Mouse (Mus musculus) kidney, adult 2 months (tissue): ENCODE data around the gene Esyt1. TPM values are rescaled to one million over a fixed set of nuclear protein-coding genes. Genes with fewer than 3 reads are reported as not detected.
"Not testable (repeated sequence)": the region's sequence is repeated elsewhere in the genome, so short reads cannot be mapped to it uniquely, and the experiment has no call there.

Source experiments
- DNase-seq: peaks from one replicate; pipeline ENCODE4 v3.0.0; 2021
- H3K27ac ChIP-seq: fragments of 200-500 bp; 2 replicates; pipeline ENCODE4 v1.5.1; 2012; ENCODE audit warnings: low read depth, low read length, control low read depth, inconsistent platforms; ENCODE audit not compliant: insufficient read depth
- H3K27me3 ChIP-seq: fragments of 200-500 bp; replicated peaks from 2 replicates; pipeline ENCODE4 v1.6.1; 2012; ENCODE audit warnings: mild to moderate bottlenecking, moderate library complexity, low read length, inconsistent platforms; ENCODE audit not compliant: control insufficient read depth, insufficient read depth
- H3K36me3 ChIP-seq: fragments of 200-500 bp; 2 replicates; pipeline ENCODE4 v1.6.1; 2012; ENCODE audit warnings: mild to moderate bottlenecking, moderate library complexity, low read length, inconsistent platforms; ENCODE audit not compliant: control insufficient read depth, insufficient read depth
- H3K4me1 ChIP-seq: fragments of 200-500 bp; 2 replicates; pipeline ENCODE4 v1.6.1; 2011; ENCODE audit warnings: low read length; ENCODE audit not compliant: control insufficient read depth, insufficient read depth
- H3K4me3 ChIP-seq: fragments of 200-500 bp; 2 replicates; pipeline ENCODE4 v1.5.1; 2011; ENCODE audit warnings: mild to moderate bottlenecking, low read depth, low read length, control low read depth; ENCODE audit not compliant: insufficient read depth
- CTCF ChIP-seq: fragments of 200-500 bp; conservative IDR thresholded peaks from 2 replicates; pipeline ENCODE4 v1.5.1; 2011; ENCODE audit warnings: low read depth, mild to moderate bottlenecking, control low read depth, low read length, moderate library complexity, mixed read lengths; ENCODE audit not compliant: insufficient read depth, insufficient read length
- POLR2A ChIP-seq: fragments of 200-500 bp; IDR thresholded peaks from one replicate; pipeline ENCODE4 v1.6.1; 2011; ENCODE audit warnings: low read depth, low read length, control low read depth
- WGBS: fragments of 180-500 bp; shearing (Covaris S2); methylation state at CpG from one replicate; pipeline ENCODE4 v1.1.7; 2018; 5-methylcytosine and 5-hydroxymethylcytosine counted together
- polyA plus RNA-seq: library from polyadenylated mRNA; depleted of rRNA; stranded (reverse); fragments of >200 nt; gene quantifications from 2 replicates; pipeline ENCODE4 v1.2.3, GENCODE M21; 2012

Gene Esyt1
- polyA plus RNA-seq, 1 experiment, result 24.5 TPM

- no peaks in the 10 kb centered on the region; the same call in 1 of the 2 replicates for H3K36me3 ChIP-seq
- H3K27ac ChIP-seq, result peak overlapping the region; percentile 99
- no peak for DNase-seq
- H3K4me1 ChIP-seq, result peaks cover 27% of the 10 kb centered on the region
- no peak for TF ChIP-seq POLR2A
- TF ChIP-seq CTCF, result no peak
- no peaks in the 10 kb centered on the region for H3K27me3 ChIP-seq
- 33% methylated on average over 11 of the region's 11 CpGs for WGBS
- H3K4me3 ChIP-seq, result peak overlapping the region; percentile 91
These were observed 30.9 kb downstream of the Esyt1 start for GRCm38 (mm10) chr10:128494667-128495245.

- under 1% methylated on average over 45 of the region's 45 CpGs for WGBS
- Histone ChIP-seq H3K27me3 (no peaks in the 10 kb centered on the region), H3K36me3 (no peaks in the 10 kb centered on the region; the same call in 1 of the 2 replicates), H3K4me3 (peak within 1 kb of the TSS; percentile 91), H3K27ac (peak within 1 kb of the TSS; percentile 99), H3K4me1 (peaks cover 27% of the 10 kb centered on the region)
- TF ChIP-seq CTCF (peak; percentile 65), POLR2A (peak; percentile 99)
- peak; percentile 99 for DNase-seq
These were observed 31.7 kb downstream of the Esyt1 start, which contains the start of gene Myl6 for GRCm38 (mm10) chr10:128493695-128494666. TSS of gene Myl6 (minus strand) at chr10:128494145.

GRCm38 (mm10) chr10:128493319-128493694 lies 32.4 kb downstream of the Esyt1 start:
- H3K4me3 ChIP-seq, result peak overlapping the region; percentile 90
- TF ChIP-seq CTCF (no peak), POLR2A (no peak)
- peaks cover 26% of the 10 kb centered on the region for H3K4me1 ChIP-seq
- WGBS, result 0% methylated on average over 12 of the region's 12 CpGs
- H3K36me3 ChIP-seq, result peaks cover 1% of the 10 kb centered on the region; the same call in 1 of the 2 replicates
- no peaks in the 10 kb centered on the region for H3K27me3 ChIP-seq
- H3K27ac ChIP-seq, result peak overlapping the region; percentile 96
- DNase-seq, result no peak

GRCm38 (mm10) chr10:128492633-128493311 lies 32.9 kb downstream of the Esyt1 start:
- H3K4me3 ChIP-seq, result peak overlapping the region; percentile 90
- H3K36me3 ChIP-seq, result peaks cover 1% of the 10 kb centered on the region; the same call in 1 of the 2 replicates
- peak overlapping the region; percentile 96 for H3K27ac ChIP-seq
- TF ChIP-seq POLR2A (no peak), CTCF (no peak)
- peak; percentile 85 for DNase-seq
- no peaks in the 10 kb centered on the region for H3K27me3 ChIP-seq
- WGBS, result 1% methylated on average over 12 of the region's 12 CpGs
- H3K4me1 ChIP-seq, result peaks cover 22% of the 10 kb centered on the region

- WGBS, result 15% methylated on average over 8 of the region's 8 CpGs
- peak overlapping the region; percentile 90 for H3K4me3 ChIP-seq
- H3K36me3 ChIP-seq, H3K27me3 ChIP-seq: not testable (repeated sequence)
- DNase-seq, result peak; percentile 45
- peak overlapping the region; percentile 96 for H3K27ac ChIP-seq
- H3K4me1 ChIP-seq, result peaks cover 22% of the 10 kb centered on the region
These were observed 33.6 kb downstream of the Esyt1 start for GRCm38 (mm10) chr10:128492051-128492450.

- TF ChIP-seq CTCF, result no peak
- TF ChIP-seq POLR2A, result peak; percentile 39
- DNase-seq, result peak; percentile 69
- H3K4me3 ChIP-seq, result peak overlapping the region; percentile 90
- 47% methylated on average over 6 of the region's 6 CpGs for WGBS
- peaks cover 1% of the 10 kb centered on the region; the same call in 1 of the 2 replicates for H3K36me3 ChIP-seq
- peak overlapping the region; percentile 96 for H3K27ac ChIP-seq
- peaks cover 22% of the 10 kb centered on the region for H3K4me1 ChIP-seq
- no peaks in the 10 kb centered on the region for H3K27me3 ChIP-seq
These were observed 34.2 kb downstream of the Esyt1 start for GRCm38 (mm10) chr10:128491495-128491894.

- H3K4me1 ChIP-seq, result peaks cover 22% of the 10 kb centered on the region
- H3K36me3 ChIP-seq, result peaks cover 1% of the 10 kb centered on the region; the same call in 1 of the 2 replicates
- H3K27ac ChIP-seq, result peak overlapping the region; percentile 96; the same call in 1 of the 2 replicates
- WGBS, result 28% methylated on average over 5 of the region's 5 CpGs
- TF ChIP-seq CTCF, result no peak
- TF ChIP-seq POLR2A, result no peak
- H3K27me3 ChIP-seq, result no peaks in the 10 kb centered on the region
- DNase-seq, result no peak
- H3K4me3 ChIP-seq, result no peak overlapping the region
These were observed 34.8 kb downstream of the Esyt1 start for GRCm38 (mm10) chr10:128490912-128491311.
